Mouse (Mus musculus) ovary, postnatal 14 days (tissue): ENCODE results near the gene Fmnl1.
"Not testable (repeated sequence)": the region's sequence is repeated elsewhere in the genome, so short reads cannot be mapped to it uniquely, and the experiment has no call there.

Source experiments
- DNase-seq: peaks from one replicate; pipeline ENCODE4 v3.0.0; 2022; ENCODE audit warnings: low spot score

The Fmnl1 gene

GRCm38 (mm10) chr11:103221437-103221836 lies 50.5 kb downstream of the Fmnl1 start:
- no peak for DNase-seq

- not testable (repeated sequence) for DNase-seq
These were observed 51.8 kb downstream of the Fmnl1 start for GRCm38 (mm10) chr11:103222718-103223117.

- DNase-seq = no peak
These were observed 52.5 kb downstream of the Fmnl1 start for GRCm38 (mm10) chr11:103223444-103223843.

GRCm38 (mm10) chr11:103223951-103224456 lies 53.1 kb downstream of the Fmnl1 start:
- no peak for DNase-seq

GRCm38 (mm10) chr11:103229608-103230007 lies 58.7 kb downstream of the Fmnl1 start:
- no peak for DNase-seq

- DNase-seq = no peak
These were observed 59.7 kb downstream of the Fmnl1 start for GRCm38 (mm10) chr11:103230626-103231025.

GRCm38 (mm10) chr11:103231367-103231766 lies 60.5 kb downstream of the Fmnl1 start:
- DNase-seq = no peak

GRCm38 (mm10) chr11:103232966-103233365 lies 62.1 kb downstream of the Fmnl1 start:
- peak; percentile 76 for DNase-seq

- DNase-seq = no peak
These were observed 63.5 kb downstream of the Fmnl1 start for GRCm38 (mm10) chr11:103234447-103234846.

- no peak for DNase-seq
These were observed 64.8 kb downstream of the Fmnl1 start for GRCm38 (mm10) chr11:103235702-103236101.

GRCm38 (mm10) chr11:103236431-103236830 lies 65.5 kb downstream of the Fmnl1 start:
- no peak for DNase-seq

GRCm38 (mm10) chr11:103236903-103237302 lies 66.0 kb downstream of the Fmnl1 start:
- DNase-seq = no peak

GRCm38 (mm10) chr11:103237757-103238156 lies 66.8 kb downstream of the Fmnl1 start:
- no peak for DNase-seq

- DNase-seq = no peak
These were observed 69.8 kb downstream of the Fmnl1 start for GRCm38 (mm10) chr11:103240740-103241139.

- DNase-seq = no peak
These were observed 73.9 kb downstream of the Fmnl1 start for GRCm38 (mm10) chr11:103244856-103245255.

GRCm38 (mm10) chr11:103246081-103246730 lies 75.3 kb downstream of the Fmnl1 start:
- DNase-seq = no peak

GRCm38 (mm10) chr11:103246731-103247290 lies 75.9 kb downstream of the Fmnl1 start:
- no peak for DNase-seq

GRCm38 (mm10) chr11:103247504-103248177 lies 76.7 kb downstream of the Fmnl1 start:
- DNase-seq = peak; percentile 53
